Mouse (Mus musculus) gastrocnemius, postnatal 10 days (tissue): ENCODE data around the gene Cacnb1. TPM values are rescaled to one million over a fixed set of nuclear protein-coding genes. Genes with fewer than 3 reads are reported as not detected.

Source experiments
- DNase-seq: peaks from one replicate; pipeline ENCODE4 v3.0.0; 2021; ENCODE audit warnings: mixed read lengths
- total RNA-seq, 2 experiments: library from RNA; stranded (reverse); gene quantifications; 2 replicates each; pipeline ENCODE4 v1.2.3; 2021

Gene Cacnb1
- total RNA-seq, 2 experiments from 2014 or later: 313 to 347 TPM

DNA sequence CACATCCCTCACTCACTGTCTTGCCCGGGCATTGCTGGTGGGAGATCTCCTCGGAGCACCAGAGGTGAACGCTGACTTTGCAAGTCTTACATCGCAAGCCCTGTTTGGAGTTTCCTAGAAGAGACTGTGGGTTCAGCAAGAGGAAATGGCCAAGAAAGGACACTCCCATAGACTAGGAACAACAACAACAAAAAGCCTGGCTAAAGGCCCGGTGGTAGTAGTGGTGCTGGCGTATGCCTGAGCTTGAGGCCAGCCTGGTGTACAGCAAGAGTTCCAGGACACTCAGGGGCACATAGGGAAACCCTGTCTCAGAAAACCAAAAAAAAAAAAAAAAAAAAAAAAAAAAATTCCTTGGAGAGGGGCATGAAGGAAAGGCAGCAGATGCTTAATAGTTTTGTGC lies 19.9 kb upstream of the Cacnb1 start:
- no peak for DNase-seq

DNA sequence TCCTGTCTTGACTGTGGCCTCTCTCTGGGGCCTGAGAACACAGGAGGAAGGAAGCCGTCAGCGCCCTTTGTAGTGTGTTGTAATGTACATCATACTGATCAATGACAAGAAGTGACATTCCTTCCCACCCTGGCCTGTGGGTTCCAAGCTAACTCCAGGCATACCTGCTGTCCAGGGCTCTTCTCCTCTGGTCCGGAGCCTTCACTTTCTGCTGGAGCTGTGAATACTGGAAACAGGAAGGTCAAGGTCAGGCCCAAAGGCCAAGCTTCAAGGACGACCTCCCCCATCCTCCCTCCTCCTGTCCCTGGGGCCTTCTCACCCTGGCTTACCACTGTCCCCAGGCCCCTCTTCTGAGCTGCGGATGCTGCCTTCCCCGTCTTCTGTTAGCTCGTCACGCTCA lies 18.1 kb upstream of the Cacnb1 start:
- no peak for DNase-seq

DNA sequence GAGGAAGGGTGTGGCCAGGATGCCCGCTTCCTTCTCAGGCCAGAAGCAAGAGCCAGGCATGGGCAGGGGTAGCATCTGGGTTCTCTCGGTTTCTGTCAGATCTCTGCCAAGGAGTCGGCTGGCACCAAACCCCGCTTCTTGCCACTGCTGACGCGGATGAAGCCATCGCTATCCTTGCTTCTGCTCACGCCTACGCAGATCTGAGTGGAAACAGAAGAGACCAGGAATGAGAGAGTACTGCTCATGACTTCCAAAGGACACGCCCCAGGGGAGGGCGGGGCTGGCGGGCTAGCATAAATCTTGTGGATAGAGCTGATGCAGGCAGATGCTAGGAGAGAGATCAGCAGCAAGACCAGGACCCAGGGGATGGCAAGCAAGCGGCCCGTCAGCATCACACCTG lies 15.0 kb upstream of the Cacnb1 start:
- no peak for DNase-seq

DNA sequence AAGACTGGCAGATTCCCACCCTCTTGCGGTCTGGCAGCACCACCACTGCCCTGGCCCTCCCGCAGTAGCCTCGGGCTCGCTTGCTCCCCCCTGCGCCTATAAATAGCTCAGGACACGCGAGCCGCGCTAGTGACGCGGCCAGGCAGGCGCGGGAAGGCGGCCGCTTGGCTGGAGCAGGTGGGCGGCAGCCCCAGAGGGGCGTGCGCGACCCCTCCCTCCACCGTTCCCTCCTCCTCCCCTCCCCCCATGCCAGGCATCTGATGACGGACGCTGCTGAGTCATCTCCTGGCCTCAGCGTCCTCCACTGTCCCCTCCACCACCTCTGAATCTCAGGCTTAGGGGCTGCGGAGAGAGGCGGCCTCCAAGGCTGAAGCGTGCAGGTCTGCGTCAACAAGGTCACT lies 13.1 kb upstream of the Cacnb1 start:
- DNase-seq: peak; percentile 41

DNA sequence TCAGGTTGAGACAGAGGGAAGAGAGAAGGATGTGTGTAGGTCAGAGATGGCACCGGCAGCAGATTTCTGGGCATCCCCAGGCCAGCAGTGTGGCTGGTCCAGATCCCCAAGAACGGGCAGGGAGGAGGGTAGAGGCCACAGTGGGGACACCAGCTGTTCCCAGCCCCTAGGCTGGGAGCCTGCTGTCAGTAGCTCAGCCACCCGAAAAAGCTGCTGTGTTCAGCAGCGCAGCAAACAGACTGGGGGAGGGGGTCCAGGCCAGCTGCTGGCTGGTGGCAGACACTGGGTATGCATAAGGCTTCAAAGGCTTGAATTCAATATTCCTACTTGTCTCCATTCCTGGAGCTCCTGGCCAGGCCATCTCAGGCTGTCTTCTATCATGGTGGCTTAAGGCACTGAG lies 12.0 kb upstream of the Cacnb1 start:
- DNase-seq: peak; percentile 12

DNA sequence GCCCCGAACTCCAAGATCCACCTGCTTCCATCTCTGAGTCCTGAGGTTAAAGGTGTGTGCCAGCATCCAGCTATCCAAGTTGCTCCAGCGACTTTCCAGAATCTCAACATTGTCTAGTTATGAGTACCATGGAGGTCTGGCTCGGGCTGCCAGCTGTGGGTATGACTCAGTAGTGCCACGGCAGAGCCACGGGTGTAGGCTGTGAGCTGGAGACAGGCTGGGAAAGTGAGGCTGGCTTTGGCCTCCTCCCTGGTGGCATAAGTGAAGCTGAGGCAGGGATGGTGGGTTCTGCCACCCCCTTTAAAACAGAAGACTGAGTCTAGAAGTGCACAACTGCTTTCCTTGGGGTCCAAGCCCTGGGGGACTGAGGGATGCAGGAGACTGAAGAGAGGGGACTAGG lies 11.2 kb upstream of the Cacnb1 start:
- DNase-seq: no peak

DNA sequence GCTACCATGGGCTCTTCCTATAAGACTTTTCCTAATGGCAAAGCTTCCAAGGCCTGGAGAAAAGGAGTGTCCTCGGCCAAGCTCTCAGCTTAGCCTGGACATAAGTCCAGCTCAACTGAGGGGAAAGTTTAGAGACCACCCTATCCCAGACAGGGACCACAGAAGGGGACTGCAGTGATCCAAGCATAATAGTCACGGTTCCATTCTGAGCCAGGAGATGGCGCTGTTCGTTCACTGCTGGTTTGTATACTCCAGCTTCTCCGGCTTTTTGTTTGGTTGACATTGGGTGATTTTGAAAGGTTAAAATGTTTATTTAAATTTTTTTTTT lies 8.6 kb upstream of the Cacnb1 start:
- DNase-seq: peak; percentile 84

DNA sequence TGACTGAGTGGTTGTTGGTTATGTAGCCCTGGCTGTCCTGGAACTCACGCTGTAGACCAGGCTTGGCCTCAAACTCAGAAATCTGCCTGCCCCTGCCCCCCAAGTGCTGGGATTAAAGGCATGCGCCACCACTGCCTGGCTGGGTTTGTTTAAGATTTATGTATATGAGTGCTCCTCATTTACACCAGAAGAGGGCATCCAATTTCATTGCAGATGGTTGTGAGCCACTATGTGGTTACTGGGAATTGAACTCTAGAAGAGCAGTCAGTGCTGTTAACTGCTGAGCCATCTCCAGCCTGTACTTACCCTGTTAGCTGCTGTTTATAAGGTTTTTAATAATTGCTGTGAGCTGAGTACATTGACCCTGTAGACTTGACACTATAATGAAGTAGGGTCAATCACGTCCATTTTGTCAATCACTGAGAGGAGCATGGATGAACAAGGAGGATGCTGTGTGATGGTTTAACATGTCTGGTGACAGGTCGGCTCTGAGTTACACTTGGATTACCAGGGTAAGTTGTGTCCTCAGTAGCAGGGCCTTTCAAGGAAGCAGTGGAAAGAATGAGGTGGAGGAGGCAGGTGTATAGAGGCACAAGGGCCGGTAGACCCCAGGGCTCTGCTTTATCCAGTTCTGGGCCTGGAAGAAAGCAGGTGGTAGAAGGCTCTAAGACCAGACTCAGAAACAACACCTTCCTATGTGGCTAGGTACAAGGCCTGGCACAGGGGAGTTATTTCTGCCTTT lies 8.0 kb upstream of the Cacnb1 start:
- no peak for DNase-seq

DNA sequence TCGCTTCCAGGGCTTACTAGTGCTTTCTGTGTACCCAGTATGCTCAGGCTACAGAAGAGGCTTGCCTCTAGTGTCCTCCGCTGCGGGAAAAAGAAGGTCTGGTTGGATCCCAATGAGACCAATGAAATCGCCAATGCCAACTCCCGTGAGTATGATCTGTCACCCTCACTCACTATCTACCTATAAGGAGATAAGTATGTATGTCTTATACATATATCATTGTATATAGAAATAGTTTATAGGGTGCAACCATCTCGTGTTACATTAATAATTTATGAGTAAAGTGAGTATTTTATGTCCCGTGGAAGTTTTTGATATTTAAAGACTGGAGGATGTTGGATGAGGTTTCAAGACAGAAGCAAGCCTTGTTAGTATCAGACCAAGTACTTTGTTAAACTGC lies 5.0 kb upstream of the Cacnb1 start:
- DNase-seq: no peak

DNA sequence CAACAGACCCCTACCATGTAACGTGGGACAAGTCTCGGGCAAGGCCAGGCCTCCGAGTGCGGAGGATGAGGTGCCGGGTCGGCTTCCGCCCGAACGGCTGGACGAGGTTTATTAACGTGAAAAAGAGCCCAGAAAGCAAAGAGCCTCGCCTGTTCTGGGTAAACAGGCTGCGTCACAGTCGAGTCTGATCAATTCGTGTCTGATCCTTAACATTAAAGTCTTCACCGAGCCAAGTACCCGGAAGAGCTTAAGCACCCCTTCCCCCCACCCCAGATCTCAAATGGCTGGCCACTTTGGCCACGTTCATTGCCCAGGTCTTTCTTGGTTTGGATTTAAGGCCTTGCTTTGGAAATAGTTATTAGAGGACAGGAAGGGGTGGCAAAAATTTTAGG lies 4.5 kb upstream of the Cacnb1 start:
- no peak for DNase-seq

DNA sequence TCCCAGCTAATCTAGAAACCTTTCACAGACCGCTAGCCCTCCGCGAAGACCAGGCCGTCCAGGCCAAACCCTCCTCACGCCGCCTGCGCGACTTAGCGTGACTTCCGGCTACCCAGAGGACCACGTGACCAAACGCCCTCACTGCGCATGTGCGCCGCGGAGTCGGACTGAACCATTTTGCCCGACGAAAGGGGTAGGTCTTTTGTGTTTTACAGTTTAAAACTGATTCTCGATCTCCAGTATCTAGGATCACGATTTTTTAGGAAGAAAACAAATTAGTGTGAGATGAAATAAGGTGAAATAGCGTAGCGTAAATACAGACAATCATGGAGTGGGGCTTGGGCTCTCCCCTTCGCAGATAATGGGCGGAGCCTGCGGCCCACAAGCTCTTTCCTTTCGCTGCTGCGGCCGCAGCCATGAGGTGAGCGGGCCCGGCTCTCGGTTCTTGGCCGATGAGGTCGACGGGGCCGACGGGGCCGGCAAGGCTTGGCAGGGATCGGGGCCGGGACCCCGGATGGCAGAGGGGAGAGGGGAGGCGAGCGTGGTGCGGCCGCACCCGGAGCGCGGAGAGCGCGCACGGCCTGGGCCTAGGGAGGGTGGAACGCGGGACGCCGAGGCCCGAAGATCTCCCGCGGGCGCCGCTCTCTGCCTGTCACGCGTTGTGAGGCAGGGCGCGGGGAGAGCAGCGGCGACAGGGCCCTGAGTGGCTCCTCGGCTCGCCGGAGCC lies 3.9 kb upstream of the Cacnb1 start, which contains the start of gene Rpl19:
Gene Rpl19 (plus strand): TSS at position 141 of the 727 bp plus-strand sequence.
- peak; percentile 93 for DNase-seq

DNA sequence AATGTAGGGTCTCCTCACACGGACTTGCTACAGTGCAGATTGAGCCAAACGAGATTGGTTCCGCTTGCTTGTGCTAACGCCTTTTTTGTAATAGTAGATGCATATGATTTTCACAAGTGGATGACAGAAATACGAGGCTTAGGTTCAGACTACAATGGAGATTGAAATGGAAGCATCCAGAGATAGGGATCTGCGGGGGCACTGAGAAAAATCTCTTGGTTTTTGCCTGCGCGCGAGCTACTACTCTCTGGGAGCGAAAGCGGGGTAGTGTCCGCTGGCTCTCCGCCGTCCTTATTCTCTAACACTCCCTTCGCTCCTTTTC lies 3.4 kb upstream of the Cacnb1 start:
- no peak for DNase-seq

DNA sequence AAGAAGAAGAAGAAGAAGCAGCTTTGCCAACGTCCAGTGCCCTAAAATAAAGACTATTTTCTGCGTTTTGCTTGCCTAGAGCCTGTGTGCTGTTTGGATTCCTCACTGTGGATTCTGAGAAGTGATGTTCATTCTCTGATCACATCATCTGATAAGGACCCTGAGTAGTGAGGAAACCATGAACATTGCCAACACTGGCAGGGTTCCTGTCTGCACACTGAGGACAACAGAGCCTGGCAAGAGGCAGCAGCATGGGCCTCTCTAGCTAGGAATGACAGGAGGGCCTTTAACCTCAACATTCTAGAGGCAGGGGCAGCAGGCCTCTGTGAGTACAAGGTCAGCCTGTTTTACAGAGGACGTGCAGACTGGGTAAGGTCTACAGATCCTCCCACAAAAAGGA lies 1.7 kb upstream of the Cacnb1 start:
- no peak for DNase-seq

DNA sequence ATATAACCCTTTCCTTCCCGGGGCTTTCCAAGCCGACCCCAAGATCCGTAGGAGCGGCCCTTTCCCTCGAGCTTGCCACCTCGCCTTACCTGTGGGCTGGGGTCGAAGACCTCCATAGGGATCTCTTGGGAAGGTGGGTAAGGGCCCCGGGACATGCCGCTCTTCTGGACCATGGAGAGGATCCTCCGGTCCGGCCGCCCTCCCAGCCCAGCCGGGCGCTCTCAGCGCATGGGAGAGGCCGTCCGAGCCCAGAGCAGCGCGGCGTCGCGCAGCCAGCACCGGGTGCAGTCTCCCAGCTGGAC lies 630 bp downstream of the Cacnb1 start:
- no peak for DNase-seq

DNA sequence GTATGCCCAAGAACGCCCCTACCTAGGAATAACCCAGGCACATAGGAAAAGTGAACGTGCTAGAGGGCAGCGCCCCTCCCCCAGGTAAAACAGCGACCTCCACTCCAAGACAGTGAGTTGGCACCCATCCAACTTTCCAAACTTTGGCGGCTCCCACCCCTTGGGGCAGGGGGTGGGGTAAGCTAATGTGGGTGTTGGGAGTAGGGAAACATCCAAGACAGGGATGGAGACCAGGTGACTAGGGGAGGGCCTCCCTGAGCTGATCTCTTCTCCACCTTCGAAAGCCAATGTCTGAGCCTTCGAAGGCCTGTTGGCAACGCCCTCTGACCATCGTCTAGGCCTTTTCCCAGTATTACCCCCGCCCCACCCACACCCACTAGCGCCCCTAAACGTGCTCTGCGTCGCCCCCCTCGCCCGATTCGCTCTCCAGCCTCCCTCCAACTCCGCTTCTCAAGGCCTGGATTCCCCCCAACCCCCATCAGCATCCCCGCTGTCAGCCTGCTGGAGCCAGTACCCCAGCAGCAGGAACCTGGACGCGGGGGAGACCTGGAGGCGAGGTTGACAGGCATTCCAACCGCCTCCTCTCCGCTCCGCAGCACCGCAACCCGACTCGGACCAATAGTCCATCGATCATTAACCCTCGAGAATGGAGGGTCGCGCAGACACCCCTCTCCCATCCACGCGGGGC lies 1.1 kb downstream of the Cacnb1 start:
- peak; percentile 49 for DNase-seq

DNA sequence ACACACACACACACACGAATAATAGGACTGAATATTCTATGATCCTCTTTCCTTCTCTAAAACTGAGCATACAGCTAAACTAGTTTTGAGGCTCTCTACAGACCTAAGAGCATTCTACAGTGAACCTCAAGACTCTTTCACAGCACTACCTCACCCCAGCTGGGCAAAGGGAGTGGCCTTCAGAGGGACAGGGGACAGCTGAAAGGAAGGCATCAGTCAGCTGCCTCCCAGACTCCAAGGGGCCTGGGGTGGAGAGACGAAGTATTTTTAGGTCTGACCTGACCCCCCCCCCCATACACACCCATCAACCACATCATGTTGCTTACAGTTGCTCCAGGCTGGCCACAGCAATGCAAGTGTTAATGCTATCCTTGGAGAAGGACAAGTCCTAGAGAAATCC lies 1.7 kb downstream of the Cacnb1 start:
- no peak for DNase-seq

DNA sequence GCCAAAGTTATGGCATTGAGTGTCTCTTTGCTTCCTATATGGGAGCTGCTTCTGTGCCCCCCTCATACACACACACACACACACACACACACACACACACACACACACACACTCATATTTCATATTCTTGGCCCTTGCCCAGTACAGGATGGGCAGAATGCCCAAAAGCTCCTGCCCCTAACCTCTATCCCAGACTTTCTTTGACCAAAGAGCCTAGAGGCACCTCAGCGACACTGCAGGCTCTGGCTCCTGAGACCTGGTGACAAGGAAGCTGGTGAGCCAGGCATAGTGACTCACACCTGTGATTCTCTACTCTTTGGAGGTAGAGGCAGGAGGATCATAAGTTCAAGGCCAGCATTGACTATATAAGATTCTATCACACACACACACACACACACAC lies 2.1 kb downstream of the Cacnb1 start:
- no peak for DNase-seq

DNA sequence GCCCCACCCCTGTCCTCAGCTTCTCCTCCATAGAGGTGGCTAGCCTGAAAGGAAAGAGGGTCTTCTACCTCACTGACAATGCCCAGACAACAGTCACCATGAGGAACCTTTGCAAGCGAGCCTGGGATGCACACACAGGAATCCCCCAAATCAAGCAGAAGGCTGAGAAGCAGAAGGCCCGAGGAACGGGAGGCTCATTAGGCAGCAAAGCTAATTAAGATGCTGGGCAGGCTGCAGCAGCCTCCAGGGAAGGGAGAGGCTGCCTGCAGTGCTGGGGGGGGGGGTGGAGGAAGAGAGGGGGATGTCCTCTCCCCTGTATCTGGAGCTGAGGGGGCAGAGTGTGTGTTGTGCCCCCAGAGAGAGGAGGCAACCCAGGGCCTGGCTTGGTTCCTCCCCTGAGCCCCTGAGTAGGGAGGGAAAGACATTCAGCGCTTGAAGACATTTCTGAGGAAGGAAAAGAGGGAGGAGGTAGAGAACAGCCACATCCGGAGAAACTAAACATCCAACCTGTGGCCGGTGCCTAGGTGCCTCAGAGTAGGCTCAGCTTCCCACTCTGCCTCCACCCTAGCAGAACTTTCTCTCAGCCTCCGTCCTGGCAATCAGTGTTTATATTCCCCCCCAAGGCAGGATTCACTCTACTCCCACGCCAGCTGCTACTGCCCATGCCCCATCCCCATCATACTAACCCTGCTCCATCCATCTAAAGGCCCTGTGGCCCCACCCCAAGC lies 2.8 kb downstream of the Cacnb1 start:
- DNase-seq: no peak

DNA sequence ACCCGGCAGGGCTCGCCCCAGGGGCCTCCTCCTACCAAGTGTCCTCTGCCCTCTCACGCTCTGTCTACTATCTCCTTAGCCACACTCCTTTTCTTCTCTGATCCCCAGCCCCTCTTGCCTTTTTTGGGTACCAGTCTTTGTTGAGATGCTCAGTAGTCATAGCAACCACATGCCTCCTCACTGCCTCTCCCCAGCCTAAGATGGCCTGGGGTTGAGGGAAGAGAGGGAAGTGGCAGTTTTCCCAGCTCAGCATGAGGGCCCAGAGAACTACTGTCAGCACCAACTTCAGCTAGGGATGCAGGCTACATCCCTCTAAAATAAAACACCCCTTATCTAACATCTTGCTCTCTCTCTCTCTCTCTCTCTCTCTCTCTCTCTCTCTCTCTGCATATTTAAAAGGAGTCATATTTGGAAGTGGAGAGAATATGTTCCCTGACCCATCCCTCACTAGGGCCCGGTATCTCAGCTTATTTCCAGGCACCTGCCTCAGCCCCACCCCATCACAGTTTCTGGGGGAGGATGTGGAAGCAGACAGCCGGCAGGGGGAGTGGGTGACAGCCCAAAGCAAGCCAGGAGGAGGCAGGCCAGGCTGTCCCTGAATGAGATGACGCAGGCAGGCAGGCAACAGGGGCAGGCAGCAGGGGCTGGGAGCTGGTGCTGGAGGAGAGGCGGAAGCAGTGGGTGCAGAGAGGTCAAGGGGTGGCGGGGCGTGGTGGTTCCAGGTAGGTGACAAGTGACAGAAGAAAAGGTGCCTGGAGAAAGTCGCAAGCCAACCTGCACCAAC lies 3.8 kb downstream of the Cacnb1 start:
- no peak for DNase-seq

DNA sequence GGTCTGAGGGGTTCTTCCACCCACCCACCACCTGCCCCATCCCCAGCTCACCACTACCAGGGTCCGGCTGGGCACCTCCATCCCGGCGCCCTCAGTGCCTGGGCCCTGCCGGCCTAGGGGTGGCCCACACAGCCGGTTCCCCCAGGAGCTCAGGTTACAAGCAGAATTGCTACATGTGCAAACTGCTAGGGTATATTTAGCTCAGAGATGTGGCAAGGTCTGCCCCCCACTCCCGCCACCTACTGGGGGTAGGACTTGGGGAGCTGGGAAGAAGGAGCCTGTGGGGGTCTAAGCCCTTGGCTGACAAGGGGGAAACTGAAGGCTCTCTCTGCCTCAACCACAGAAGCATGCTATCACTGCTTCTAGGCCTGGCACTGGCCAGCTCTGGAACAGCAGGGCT lies 4.6 kb downstream of the Cacnb1 start:
- peak; percentile 44 for DNase-seq

DNA sequence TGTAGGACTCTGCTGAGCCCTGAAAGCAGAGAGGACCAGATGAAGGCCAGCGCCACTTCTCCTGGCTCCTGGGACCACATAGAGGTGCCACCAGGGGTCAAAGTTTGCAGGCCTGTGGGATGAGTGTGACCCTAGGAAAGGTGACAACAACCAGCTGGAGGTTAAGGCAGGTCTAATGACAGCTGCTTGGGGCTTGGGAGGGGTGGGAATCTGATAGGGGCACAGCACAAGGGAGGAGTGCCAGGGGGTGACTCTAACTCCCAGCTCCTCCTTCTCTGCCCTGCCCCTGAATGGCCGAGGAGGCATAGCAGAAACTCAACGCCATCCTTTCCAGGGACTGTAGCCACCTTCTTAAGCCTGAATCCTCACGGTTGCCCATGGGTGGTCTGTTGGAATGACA lies 6.0 kb downstream of the Cacnb1 start:
- DNase-seq: no peak

DNA sequence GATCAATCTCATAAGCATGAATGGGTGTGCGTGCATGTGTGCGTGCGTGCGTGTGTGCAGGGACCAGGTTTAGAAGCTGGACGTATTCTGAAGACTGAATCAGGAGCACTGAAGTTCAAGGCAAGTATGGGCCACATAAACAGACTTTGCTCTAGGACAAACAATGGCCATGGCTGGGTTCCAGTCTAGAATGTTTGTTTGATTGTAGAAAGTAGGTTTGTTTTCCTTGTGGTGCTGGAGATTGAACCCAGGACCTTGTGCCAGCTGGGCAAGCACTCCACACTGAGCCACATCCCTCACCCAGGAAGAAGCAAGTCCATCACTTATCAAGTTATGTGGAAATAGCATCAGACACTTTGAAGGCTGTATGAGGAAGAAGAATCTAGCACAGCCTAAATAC lies 6.7 kb downstream of the Cacnb1 start:
- DNase-seq: no peak

DNA sequence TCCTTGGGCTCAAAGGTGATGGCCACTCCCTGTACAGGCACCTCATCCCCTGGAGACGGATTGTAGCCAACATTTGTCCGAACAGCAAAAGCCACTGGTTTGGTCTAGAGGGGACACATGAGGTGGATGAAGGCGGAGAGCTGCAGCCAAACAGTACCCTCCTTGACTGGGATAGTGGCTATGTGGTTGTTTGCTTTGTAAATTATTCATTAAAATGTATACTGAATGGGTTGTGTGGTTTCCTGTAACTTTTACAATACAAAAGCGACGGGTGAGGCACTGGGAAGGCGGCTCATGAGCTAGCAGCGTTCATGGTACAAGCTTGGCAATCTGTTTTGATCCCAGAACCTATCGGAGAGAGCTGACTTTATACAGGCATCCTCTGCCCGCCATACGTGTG lies 10.0 kb downstream of the Cacnb1 start:
- DNase-seq: no peak
